Mouse (Mus musculus) mesoderm, embryonic 11.5 days (tissue): ENCODE results near the gene Wnt3a.
A peak's percentile ranks its signal among the peaks of the same experiment; 100 is the strongest.
"Not testable (repeated sequence)": the region's sequence is repeated elsewhere in the genome, so short reads cannot be mapped to it uniquely, and the experiment has no call there.

Experiments used
- DNase-seq: peaks from one replicate; pipeline ENCODE4 v3.0.0-alpha.2; 2012; ENCODE audit warnings: low read depth, low spot score

The Wnt3a gene

DNA sequence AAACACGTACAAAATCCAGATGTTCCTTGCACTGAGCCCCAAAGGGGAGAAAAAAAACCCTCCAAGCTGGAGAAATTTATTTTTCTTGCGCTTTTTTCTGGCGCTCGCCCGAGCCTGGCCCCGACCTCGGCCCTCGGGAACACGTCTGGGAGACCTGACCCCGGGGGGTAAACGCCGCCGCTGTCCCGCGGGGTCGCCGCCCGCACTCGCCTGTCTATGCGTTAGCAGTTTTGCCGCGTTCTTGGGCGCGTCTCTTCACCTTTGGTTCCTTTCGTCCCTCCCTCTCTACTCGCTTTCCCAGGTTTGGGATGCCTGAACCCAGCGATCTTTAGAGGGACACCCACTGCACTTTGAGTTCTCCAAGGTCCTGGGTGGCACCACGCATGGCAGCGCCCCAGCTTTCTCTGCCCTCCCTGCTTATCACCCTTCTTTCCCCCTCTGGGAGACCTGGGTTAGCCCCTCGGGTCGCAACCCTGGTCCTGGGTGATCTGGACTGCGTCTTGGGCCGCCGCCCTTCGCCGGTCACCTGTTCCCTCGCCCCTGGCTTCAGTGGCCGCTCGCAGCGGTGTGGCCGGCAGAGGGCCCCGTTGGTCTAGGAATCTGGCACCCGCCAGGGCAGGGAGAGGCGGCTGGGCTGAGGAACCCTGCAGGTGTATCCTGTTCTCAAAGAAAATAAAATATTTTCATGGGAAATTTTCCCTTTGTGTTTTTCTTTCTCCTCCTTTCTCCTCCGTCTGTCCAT lies 17.0 kb upstream of the Wnt3a start:
- peak; percentile 72 for DNase-seq

DNA sequence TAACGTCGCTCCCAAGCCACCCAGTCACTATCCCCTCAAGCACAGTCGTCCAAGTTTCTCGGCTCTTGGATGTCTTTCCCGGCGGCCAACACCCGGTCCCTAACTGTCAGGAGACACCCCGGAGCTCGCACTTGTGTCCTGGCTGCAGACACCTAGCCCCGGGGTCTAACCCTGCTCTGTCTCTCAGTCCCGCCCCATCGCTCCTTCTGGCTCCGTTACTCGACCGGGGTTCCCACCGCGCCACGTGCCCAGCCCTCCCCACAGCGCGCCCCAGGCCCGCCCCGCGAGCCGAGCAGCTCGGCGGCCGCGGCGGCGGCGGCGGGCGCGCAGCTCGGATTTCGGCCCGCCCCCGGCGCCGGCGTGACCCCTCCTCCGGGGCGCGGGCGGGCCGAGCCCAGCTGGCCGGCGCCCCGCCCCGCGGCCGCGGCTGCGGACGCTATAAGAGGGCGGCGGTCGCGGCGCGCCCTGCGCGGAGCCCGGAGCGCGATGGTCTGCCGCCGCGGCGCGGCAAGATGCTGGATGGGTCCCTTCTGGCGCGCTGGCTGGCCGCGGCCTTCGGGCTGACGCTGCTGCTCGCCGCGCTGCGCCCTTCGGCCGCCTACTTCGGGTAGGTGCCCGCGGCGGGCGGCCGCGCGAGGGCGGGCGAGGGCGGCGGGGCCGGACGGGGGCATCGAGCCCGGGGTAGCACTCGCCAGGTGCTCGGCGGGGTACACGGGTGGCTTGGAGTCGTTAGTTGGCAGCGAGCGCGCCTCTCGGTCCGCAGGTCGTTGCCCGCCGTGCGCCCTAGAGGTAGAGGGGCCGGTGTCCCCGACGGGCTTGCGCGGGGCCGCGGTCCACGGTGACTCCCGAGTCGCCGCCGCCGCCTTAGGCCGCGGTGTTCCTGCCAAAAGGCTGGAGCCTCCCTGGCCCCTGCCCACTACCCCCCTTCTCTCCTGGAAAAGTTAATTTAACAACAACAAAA lies 16.2 kb upstream of the Wnt3a start, which contains the start of gene Wnt9a:
Gene Wnt9a, plus strand, starts transcription at position 468 of the 961 bp plus-strand sequence.
- DNase-seq, result peak; percentile 65

DNA sequence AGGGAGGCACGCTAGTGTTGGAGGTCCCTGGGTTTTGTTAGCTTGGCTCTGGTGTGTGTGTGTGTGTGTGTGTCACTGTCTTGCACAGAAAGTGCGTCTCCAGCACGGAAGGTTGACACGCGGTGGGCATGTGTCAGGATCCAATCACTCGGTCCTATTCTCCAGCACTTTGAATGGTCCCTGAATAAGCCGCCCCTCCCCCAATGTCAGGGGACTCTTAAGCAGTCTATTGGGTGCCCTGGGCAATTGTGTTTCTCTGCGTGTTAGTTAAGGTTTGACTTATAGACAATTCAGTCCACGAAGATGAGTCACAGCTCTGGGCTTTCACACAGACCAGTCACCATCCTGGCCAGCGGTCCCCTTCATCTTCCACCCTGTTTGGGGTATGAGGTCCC lies 15.3 kb upstream of the Wnt3a start:
- no peak for DNase-seq

DNA sequence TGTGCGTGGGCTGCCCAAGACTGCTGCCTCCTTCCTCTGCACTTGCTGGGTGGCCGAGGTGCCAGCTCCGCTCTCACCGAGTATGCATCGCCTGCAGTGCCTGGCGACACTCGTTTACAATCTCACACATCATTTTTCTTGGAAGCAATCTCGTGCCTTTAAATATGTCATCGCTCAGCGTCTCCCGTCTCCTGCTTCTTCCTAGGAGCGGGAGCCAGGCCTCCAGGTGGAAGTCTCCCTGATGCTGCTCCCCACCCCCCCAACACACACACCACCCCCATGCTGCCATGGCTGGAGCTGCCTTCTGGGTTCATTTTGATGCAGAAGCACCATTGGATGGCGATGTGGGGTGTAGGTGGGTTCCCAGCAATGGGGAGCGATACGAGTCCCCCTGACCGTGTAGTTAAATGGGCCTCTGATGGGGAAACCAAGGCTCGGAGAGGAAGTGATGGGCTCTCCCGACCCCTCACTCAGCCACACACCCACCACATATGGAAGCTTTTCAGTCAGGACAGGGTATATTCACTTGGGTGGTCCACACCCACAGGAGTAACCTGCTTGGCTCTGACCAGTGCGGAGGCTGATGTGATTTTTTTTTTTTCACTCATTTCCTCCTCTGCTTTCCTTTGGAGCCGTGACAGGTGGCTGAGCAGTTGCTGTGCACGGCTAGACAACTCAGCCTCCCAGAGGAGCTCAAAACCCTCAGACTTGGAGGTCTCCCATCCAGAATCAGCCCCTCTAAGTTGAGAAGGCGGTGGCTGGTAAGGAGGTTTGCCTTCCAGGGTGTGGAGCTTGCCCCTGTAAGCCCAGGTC lies 14.7 kb upstream of the Wnt3a start:
- no peak for DNase-seq

DNA sequence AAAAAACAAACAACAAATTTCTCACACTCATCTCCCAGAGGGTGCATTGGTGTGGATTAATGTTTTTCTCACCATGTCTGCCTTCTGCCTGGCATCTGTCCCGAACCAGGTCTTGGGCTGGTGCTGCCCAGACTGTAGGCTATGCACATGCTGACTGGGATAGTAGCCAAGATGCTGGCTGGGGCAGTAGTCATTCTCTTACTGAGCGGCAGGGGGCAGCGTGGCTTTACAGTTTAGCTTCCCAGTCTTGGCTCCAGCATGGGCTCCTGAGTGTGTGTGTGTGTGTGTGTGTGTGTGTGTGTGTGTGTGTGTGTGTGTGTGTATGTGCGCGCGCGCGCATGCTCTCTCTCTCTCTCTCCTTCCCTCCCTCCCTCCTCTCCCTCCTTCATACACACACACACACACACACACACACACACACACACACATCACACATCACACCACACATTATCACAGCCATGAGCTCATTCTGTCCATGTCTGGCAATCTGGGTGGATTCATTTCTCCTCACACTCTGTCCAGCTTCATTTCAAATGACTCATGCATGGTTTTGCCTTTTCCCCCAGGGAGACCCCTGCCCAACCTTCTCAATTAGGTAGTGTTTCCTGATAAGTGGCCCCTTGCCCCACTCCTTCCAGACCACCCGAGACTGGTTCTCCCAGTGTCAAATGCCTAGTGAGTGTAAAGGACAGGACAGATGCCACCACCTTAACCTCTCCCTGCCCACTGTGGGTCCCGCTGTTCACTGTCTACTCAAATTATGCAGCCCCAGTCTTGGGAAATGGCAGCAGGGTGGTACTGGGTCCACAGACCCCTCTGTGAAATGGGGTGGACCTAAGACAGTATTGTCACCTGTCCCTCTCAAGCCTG lies 12.4 kb upstream of the Wnt3a start:
- peak; percentile 86 for DNase-seq

DNA sequence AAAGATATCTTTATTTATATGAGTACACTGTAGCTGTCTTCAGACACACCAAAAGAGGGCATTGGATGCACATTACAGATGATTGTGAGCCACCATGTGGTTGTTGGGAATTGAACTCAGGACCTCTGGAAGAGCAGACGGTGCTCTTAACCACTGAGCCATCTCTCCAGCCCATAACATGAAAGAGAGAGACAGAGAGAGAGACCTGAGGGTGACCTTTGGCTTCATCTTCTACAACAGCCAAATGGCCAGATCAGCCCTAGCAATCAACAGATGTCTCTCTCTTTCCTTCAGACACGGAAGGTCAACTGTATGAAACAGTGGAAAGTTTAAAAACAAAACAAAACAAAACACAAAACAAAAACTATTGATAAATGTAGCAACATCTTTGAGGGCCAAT lies 10.5 kb upstream of the Wnt3a start:
- not testable (repeated sequence) for DNase-seq

DNA sequence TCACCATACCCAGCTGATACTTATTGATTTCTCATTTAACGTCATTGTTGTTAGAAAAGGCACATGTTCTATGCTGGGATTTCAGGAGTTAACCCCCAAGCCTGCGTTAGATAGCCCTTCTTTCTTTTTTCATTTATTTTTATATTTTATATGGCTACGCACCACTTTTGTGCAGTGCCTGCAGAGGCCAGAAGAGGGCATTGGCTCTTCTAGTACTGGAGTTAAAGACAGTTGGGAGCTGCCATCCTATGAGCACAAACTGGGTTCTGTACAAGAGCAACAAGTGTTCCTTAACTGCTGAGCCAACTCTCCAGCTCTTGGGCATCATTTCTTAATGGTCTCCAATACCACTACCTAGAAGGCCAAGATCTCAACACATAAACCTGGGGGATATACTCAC lies 9.6 kb upstream of the Wnt3a start:
- DNase-seq, result no peak

DNA sequence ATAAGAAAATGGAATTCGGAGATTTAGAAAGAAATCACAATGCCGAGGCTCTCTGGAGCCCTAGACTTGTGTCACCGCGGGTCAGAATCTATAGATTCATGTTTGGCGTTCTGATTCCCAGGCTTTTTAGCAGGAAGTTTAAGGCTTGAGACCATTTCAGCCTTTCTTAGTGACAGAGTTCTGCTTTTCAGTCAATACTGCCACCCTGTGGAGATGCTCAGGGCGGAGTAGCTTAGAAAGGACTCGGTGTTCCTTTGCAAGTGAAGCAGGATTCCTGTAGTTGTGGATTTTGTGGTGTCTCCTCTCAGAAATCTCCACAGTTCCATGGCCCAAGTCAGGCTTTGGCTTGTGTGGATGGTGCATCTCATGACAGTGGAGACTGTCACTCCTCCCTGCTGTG lies 7.4 kb upstream of the Wnt3a start:
- no peak for DNase-seq

DNA sequence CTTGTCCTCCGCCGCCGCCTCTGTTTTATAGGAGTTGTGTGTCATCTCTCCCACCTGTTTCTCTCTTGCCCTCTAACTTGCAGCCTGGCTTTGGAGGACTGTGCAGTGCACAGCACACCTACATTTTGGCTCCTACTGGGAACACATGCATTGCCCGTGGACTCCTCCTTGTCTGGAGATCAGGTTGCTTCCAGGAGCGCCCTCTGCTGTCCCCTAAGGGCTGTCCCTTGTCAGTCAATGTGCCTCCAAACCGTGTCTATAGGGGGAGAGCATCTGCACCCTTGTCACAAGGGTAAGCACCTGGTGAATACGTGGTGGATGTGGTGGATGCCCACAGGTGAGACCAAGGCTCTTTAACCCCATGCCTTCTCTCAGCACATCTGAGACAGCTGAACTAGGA lies 3.1 kb upstream of the Wnt3a start:
- DNase-seq, result peak; percentile 68

DNA sequence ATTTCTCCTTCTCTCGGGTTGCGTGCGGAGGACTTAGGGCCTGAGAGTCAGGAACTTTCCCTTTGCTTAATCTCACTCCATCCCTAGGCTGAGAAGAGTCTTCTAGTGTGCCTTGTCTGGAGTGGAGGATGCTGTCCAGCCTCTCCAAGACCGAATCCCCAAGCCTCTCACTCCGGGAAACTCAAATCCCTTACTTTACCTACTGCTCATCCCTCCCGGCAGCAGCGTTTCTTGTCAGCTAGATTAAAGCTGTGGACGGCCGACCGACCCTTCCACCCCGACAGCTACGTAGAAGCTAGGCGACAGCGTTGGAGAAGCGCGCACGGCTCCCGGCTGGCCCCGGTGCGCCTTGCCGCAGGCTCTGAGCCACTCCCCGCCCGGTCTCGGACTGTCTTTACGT lies 846 bp downstream of the Wnt3a start:
- no peak for DNase-seq

DNA sequence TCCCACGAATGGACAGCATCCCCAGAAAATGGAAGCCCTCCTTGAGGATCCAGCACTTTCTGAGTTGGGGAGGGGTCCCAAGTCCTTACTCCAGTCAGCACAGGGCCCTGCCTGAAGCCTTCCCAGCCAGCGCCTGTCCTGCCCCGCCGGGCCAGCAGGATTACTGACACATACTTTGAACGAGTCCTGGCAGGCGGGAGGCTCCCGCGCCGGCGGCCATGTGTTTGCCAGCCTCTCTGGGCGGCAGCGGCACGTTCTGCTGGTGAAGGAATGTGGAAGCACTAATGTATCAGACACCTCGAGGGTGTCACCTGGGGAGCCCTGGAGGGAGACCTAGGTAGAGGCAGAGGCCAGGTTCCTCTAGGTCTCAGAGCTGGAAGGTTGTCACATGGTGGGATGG lies 6.4 kb downstream of the Wnt3a start:
- no peak for DNase-seq

DNA sequence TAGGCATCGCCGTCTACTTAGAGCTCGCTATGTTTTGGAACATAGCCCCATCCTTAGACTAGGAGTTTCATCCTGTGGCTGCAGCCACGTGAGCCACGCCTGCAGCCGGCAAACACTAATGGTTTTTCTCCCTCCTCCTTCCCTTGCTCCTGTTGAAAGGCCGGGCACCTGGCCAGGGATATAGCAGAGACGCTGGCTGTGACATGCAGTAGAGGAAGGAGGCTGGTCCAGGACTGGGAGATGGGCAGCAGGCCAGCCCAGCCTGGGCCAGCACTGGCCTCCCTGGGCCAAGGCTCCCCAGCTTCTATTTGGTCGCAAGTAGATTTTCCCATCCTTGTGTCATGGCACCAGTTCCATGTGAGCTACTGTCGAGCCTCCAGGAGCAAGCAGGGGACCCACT lies 7.6 kb downstream of the Wnt3a start:
- no peak for DNase-seq

DNA sequence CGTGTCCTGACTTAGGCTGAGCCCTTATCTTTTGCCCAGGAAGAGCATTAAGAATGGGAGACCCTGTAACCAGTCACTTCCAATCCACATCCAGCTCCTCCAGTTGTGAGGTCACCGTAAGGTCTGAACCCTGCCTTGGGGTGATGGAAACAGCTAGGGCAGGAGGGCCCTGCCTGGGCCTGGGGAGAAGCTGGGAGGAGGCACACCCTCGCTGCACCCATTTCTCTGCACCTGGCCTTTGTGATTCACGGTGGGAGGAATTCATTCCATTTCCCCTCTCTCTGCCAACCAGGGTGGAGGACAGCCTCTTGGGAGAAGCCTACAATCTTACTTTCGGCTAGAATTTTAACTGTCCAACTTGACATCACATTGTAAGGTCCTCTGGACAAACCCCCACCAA lies 8.4 kb downstream of the Wnt3a start:
- no peak for DNase-seq

DNA sequence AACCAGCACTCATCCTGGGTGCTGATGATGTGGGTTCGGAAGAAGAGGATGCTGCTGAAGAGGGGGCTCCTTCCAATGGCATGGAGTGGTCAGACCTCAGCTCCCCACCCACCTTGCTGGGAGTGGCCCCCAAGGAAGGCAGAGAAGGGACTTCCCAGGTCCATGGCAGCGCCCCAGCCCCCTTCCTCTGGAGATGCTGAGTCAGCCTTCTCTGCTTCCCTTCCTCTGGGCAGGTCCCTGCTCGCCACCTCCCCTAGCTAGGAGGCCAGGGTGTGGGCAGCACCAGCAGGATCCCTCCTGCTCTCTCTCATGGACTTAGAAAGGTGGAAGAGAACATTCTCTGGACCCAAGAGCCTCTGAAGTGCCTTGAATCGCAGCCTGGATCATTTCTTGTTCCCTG lies 12.5 kb downstream of the Wnt3a start:
- no peak for DNase-seq

DNA sequence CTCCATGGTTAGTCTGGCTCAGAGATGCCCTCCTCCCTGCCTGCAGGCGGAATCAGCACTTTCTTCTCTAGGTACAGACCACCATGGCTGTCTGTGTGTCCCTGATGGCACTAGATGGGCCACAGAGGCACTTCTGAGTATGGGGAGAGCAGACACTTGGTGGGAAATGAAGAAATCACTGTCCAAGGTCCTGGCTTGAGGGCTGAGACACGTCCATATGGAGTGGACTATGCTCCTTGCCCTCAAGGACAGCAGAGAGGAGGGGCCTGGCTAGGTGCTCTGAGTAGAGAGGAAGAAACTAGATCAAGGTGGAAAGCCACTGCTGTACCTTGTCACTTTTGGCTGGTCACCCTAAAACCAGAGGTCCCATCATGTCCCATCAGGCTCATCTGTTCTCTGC lies 13.7 kb downstream of the Wnt3a start:
- DNase-seq, result no peak

DNA sequence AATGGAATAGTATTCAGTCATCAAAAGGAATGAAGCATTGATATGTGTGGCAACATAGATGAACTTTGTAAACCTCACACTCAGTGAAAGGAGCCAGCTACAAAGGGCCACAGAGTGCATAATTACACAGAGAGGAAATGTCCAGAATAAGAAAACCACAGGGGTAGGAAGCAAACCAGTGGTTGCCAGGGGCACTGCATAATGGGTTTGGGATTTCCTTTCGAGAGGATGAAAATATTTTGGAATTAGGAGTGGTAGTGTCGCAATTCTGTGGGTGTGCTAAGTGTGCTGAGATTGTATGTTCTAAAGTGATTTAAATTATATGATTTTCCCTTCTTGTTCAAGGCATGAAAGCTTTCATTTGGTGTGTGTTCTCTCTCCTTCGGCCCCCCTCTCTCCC lies 16.4 kb downstream of the Wnt3a start:
- no peak for DNase-seq

DNA sequence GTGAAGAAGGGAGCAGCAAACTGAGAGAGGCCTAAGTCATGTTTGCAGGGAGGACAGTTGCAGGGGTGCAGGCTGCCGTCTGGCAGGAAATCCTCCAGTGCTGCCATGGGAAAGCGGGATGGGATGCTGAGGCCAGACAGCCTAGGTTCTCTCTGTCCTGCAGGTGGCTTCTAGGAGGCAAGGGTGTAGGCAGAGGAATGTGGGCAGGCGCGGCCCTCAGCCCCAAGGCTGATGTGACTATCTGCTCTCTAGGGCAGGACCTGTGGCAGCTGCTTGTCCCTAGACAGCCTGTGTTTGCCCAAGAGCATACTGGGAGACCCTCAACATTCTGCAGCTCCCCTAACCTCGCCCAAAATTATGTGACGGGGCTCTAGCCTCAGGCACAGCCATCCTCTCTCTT lies 23.8 kb downstream of the Wnt3a start:
- no peak for DNase-seq

DNA sequence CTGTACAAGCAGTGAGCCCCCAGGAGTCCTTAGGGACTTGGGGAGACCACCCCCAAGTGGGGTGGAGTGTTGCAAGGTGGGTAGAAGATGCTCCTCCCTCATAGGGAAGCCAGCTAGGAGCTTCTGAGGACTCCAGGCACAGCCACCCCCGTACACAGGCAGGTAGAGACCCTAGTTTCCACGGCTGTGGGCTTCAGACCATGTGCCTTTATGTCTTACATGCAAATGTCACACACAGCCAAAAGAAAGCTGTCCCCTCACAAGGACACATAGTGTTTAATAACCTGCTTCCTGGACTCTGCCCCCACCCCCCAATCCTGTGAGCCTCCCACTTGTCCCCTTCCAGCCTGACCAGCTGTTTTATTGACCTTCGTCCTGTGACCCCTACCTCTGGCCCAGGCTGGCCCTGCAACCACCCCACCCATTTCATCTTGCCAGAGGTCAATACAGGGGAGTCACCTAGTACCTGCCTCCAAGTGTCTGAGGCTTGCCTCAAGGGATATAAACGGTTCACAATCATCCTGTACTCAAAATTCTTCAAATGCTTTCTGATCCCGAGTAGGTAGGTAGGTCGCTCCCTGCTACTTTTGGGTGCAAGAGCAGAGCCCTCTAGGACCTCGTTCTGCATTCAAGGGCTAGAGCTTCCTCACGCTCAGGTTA lies 25.3 kb downstream of the Wnt3a start:
- DNase-seq, result no peak

DNA sequence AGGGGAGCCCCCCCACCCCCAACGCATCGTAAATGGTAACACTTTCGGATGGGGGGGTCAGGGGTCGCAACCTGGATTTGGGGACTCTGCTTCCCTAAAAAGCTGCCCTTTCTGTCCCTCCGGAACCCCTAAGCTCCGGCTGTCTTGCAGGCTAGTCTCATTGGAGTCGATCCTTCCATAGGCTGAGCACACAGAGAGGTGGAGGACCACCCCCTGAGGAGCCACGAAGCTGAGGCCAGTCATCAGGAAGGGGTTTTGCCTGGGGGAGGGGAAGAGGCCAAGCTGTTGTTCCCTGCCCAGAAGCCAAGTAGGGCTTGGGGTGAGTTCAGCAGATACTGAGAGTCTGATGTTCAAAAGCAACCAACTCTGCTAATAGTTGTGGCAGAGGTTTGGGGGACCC lies 26.0 kb downstream of the Wnt3a start:
- DNase-seq, result peak; percentile 50

DNA sequence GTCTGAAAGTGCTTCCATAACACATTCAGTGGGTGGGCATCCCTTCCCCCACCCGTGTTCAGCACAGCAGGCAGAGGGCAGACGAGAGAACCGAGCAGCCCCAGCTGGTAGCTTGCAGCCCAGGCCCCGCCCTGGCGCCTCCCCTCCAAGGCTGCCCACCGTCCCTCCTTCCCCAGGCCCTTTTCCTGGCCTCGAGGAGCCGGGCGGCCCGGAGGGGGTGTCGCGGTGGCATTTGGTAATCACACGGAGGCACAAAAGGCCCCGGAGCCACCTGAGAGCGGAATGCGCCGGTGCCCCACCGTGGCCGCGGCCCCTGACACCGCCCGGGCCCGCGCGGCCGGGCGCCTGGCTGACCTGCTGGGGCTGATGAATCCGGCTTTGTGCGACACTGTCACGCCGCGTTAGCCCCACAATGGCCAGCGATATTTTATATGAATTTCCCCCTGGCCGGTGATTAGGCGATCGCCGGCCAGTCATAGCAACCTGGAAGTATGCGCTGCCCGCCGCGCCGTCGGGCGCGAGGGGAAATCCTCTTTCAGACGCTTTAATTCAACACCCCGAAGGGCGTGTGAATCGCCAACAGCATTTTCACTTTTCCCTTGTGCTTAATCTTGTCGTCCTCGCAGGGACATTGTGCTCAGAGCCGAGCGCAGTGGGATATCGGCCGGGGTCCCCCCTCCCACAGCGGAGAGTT lies 26.5 kb downstream of the Wnt3a start:
- DNase-seq, result peak; percentile 85
